Mouse (Mus musculus) heart, postnatal 0 days (tissue): ENCODE measurements around the gene Rsbn1l. TPM values are rescaled to one million over a fixed set of nuclear protein-coding genes. Genes with fewer than 3 reads are reported as not detected.

Source experiments
- ATAC-seq: fragments of 200-750 bp; cut with Nextera tagmentation; 2 replicates; pipeline ENCODE4 v1.8.0; 2017; ENCODE audit warnings: low read depth, moderate number of reproducible peaks, moderate library complexity; ENCODE audit not compliant: insufficient read depth
- DNase-seq: peaks from one replicate; pipeline ENCODE4 v3.0.0-alpha.2; 2016; ENCODE audit warnings: low spot score
- H3K27ac ChIP-seq: fragments of 300-500 bp; sonication (generic); 2 replicates; pipeline ENCODE4 v1.5.1; 2014; ENCODE audit warnings: low read depth, mild to moderate bottlenecking
- H3K27me3 ChIP-seq: fragments of 300-500 bp; sonication (generic); 2 replicates; pipeline ENCODE4 v1.6.1; 2014; ENCODE audit warnings: low read length, mixed read lengths; ENCODE audit not compliant: control insufficient read depth, insufficient read depth
- H3K36me3 ChIP-seq: fragments of 300-500 bp; sonication (generic); replicated peaks from 2 replicates; pipeline ENCODE4 v1.6.1; 2014; ENCODE audit warnings: low read length, mixed read lengths; ENCODE audit not compliant: control insufficient read depth, insufficient read depth
- H3K4me1 ChIP-seq: fragments of 300-500 bp; sonication (generic); 2 replicates; pipeline ENCODE4 v1.6.1; 2014; ENCODE audit warnings: antibody characterized with exemption; ENCODE audit not compliant: control insufficient read depth, insufficient read depth
- H3K4me2 ChIP-seq: fragments of 300-500 bp; sonication (generic); 2 replicates; pipeline ENCODE4 v1.6.1; 2014; ENCODE audit warnings: low read depth, mild to moderate bottlenecking, low read length, moderate library complexity
- H3K4me3 ChIP-seq: fragments of 300-500 bp; sonication (generic); 2 replicates; pipeline ENCODE4 v1.5.1; 2014; ENCODE audit warnings: low read depth, low read length
- H3K9ac ChIP-seq: fragments of 300-500 bp; sonication (generic); replicated peaks from 2 replicates; pipeline ENCODE4 v1.6.1; 2014; ENCODE audit warnings: low read depth, low read length, mixed read lengths
- H3K9me3 ChIP-seq: fragments of 300-500 bp; sonication (generic); replicated peaks from 2 replicates; pipeline ENCODE4 v1.6.1; 2016; ENCODE audit warnings: low read length; ENCODE audit not compliant: control insufficient read depth
- CTCF ChIP-seq: IDR thresholded peaks from 2 replicates; pipeline ENCODE4 v1.5.1; 2016; ENCODE audit warnings: antibody characterized with exemption, control low read depth, low read depth
- EP300 ChIP-seq: IDR thresholded peaks from 2 replicates; pipeline ENCODE4 v1.6.1; 2016; ENCODE audit warnings: antibody characterized with exemption, low read depth
- WGBS: fragments of 180-500 bp; shearing (Covaris S2); extraction: QIAGEN DNeasy Blood & Tissue Kit; methylation state at CpG from one replicate; pipeline ENCODE4 v1.1.7; 2014; 5-methylcytosine and 5-hydroxymethylcytosine counted together
- polyA plus RNA-seq: library from polyadenylated mRNA; unstranded; fragments of >200 nt; fragmentation: Nextera tagmentation; extraction: Ambion mirVana; gene quantifications from 2 replicates; pipeline ENCODE4 v1.2.1, GENCODE M21; 2015
- total RNA-seq: library from RNA; depleted of rRNA; stranded (reverse); fragments of >200 nt; gene quantifications from 2 replicates; pipeline ENCODE4 v1.2.3, GENCODE M21; 2014; ENCODE audit warnings: low replicate concordance

Rsbn1l gene
- total and polyA plus RNA-seq, 2 experiments from 2014 or later = 8.5 to 9.4 TPM

- Histone ChIP-seq H3K27ac (no peak overlapping the region), H3K9me3 (no peaks in the 10 kb centered on the region), H3K36me3 (no peaks in the 10 kb centered on the region), H3K4me2 (no peak overlapping the region), H3K9ac (no peak overlapping the region), H3K4me1 (no peaks in the 10 kb centered on the region), H3K4me3 (no peak overlapping the region), H3K27me3 (no peaks in the 10 kb centered on the region)
- TF ChIP-seq EP300 (no peak), CTCF (peak; percentile 74)
- WGBS = 65% methylated on average over 11 of the region's 11 CpGs
- ATAC-seq (peak; percentile 20), DNase-seq (peak; percentile 29)
Observed at GRCm38 (mm10) chr5:20913372-20914275, 42.6 kb downstream of the Rsbn1l start.

- TF ChIP-seq CTCF (no peak), EP300 (no peak)
- Histone ChIP-seq H3K27ac (no peak overlapping the region), H3K4me3 (no peak overlapping the region), H3K9me3 (no peaks in the 10 kb centered on the region), H3K36me3 (peaks cover 11% of the 10 kb centered on the region), H3K4me1 (no peaks in the 10 kb centered on the region), H3K4me2 (no peak overlapping the region), H3K9ac (no peak overlapping the region), H3K27me3 (no peaks in the 10 kb centered on the region)
- DNase-seq (no peak), ATAC-seq (no peak)
- 82% methylated on average over 2 of the region's 2 CpGs for WGBS
Observed at GRCm38 (mm10) chr5:20911741-20912140, 44.5 kb downstream of the Rsbn1l start.

- ATAC-seq (no peak), DNase-seq (no peak)
- Histone ChIP-seq H3K4me1 (0 out of 2 replicates have a peak, but pooled peaks cover 3% of the 10 kb centered on the region), H3K9me3 (no peaks in the 10 kb centered on the region), H3K27me3 (no peaks in the 10 kb centered on the region), H3K9ac (no peak overlapping the region), H3K36me3 (peaks cover 38% of the 10 kb centered on the region), H3K27ac (no peak overlapping the region), H3K4me2 (no peak overlapping the region), H3K4me3 (no peak overlapping the region)
- WGBS = 93% methylated on average over 7 of the region's 7 CpGs
- TF ChIP-seq EP300 = no peak
- no peak for TF ChIP-seq CTCF
Observed at GRCm38 (mm10) chr5:20906191-20906590, 50.0 kb downstream of the Rsbn1l start.

- H3K4me2 ChIP-seq = no peak overlapping the region
- WGBS = 79% methylated on average over 2 of the region's 2 CpGs
- no peak overlapping the region for H3K27ac ChIP-seq
- TF ChIP-seq EP300 (no peak), CTCF (no peak)
- 0 out of 2 replicates have a peak, but pooled peaks cover 3% of the 10 kb centered on the region for H3K4me1 ChIP-seq
- DNase-seq = no peak
- H3K4me3 ChIP-seq = no peak overlapping the region
- H3K36me3 ChIP-seq = peaks cover 44% of the 10 kb centered on the region
- ATAC-seq = no peak
- H3K9me3 ChIP-seq = no peaks in the 10 kb centered on the region
- no peak overlapping the region for H3K9ac ChIP-seq
- no peaks in the 10 kb centered on the region for H3K27me3 ChIP-seq
Observed at GRCm38 (mm10) chr5:20905437-20905836, 50.8 kb downstream of the Rsbn1l start.

GRCm38 (mm10) chr5:20904647-20905046 lies 51.6 kb downstream of the Rsbn1l start:
- Histone ChIP-seq H3K4me1 (0 out of 2 replicates have a peak, but pooled peaks cover 3% of the 10 kb centered on the region), H3K27me3 (no peaks in the 10 kb centered on the region), H3K4me3 (no peak overlapping the region), H3K27ac (no peak overlapping the region), H3K36me3 (peaks cover 44% of the 10 kb centered on the region), H3K9me3 (no peaks in the 10 kb centered on the region), H3K4me2 (no peak overlapping the region), H3K9ac (no peak overlapping the region)
- ATAC-seq (no peak), DNase-seq (no peak)
- no peak for TF ChIP-seq CTCF
- TF ChIP-seq EP300 = no peak
- WGBS = 70% methylated on average over 2 of the region's 2 CpGs
